Mouse (Mus musculus) kidney, embryonic 14.5 days (tissue): ENCODE data around the gene Pllp. TPM values are rescaled to one million over a fixed set of nuclear protein-coding genes. Genes with fewer than 3 reads are reported as not detected.

ENCODE experiments used
- ATAC-seq: fragments of 200-750 bp; cut with Nextera tagmentation; 2 replicates; pipeline ENCODE4 v1.8.0; 2017; ENCODE audit warnings: moderate number of reproducible peaks, mild to moderate bottlenecking, moderate TSS enrichment, moderate library complexity; ENCODE audit not compliant: low FRiP score, low TSS enrichment
- H3K27ac ChIP-seq: fragments of 300-500 bp; sonication (generic); 2 replicates; pipeline ENCODE4 v1.5.1; 2014; ENCODE audit warnings: low read depth, mild to moderate bottlenecking, low read length, moderate library complexity, mixed read lengths
- H3K27me3 ChIP-seq: fragments of 300-500 bp; sonication (generic); 2 replicates; pipeline ENCODE4 v1.6.1; 2014; ENCODE audit warnings: mild to moderate bottlenecking, low read length; ENCODE audit not compliant: control insufficient read depth, insufficient read depth
- H3K36me3 ChIP-seq: fragments of 300-500 bp; sonication (generic); 2 replicates; pipeline ENCODE4 v1.6.1; 2014; ENCODE audit warnings: low read length, mixed read lengths; ENCODE audit not compliant: control insufficient read depth, insufficient read depth
- H3K4me1 ChIP-seq: fragments of 300-500 bp; sonication (generic); 2 replicates; pipeline ENCODE4 v1.6.1; 2014; ENCODE audit warnings: low read length, mixed read lengths; ENCODE audit not compliant: control insufficient read depth, insufficient read depth
- H3K4me2 ChIP-seq: fragments of 300-500 bp; sonication (generic); replicated peaks from 2 replicates; pipeline ENCODE4 v1.6.1; 2014; ENCODE audit warnings: low read depth, mild to moderate bottlenecking, low read length
- H3K4me3 ChIP-seq: fragments of 300-500 bp; sonication (generic); 2 replicates; pipeline ENCODE4 v1.5.1; 2014; ENCODE audit warnings: mild to moderate bottlenecking, low read length
- H3K9ac ChIP-seq: fragments of 300-500 bp; sonication (generic); 2 replicates; pipeline ENCODE4 v1.6.1; 2014; ENCODE audit warnings: low read depth, mild to moderate bottlenecking, low read length, moderate library complexity
- H3K9me3 ChIP-seq: fragments of 300-500 bp; sonication (generic); 2 replicates; pipeline ENCODE4 v1.6.1; 2016; ENCODE audit warnings: low read length; ENCODE audit not compliant: control insufficient read depth
- WGBS: fragments of 180-500 bp; shearing (Covaris S2); extraction: QIAGEN DNeasy Blood & Tissue Kit; methylation state at CpG from one replicate; pipeline ENCODE4 v1.1.7; 2014; 5-methylcytosine and 5-hydroxymethylcytosine counted together
- polyA plus RNA-seq: library from polyadenylated mRNA; unstranded; fragments of >200 nt; fragmentation: Nextera tagmentation; extraction: Ambion mirVana; gene quantifications from 2 replicates; pipeline ENCODE4 v1.2.1, GENCODE M21; 2014

Gene Pllp
- polyA plus RNA-seq, 1 experiment from 2014 or later = 19.3 TPM

- no peak overlapping the region for H3K9ac ChIP-seq
- no peaks in the 10 kb centered on the region for H3K9me3 ChIP-seq
- no peaks in the 10 kb centered on the region for H3K27me3 ChIP-seq
- no peak overlapping the region for H3K4me2 ChIP-seq
- no peaks in the 10 kb centered on the region for H3K36me3 ChIP-seq
- H3K27ac ChIP-seq = no peak overlapping the region
- ATAC-seq = no peak
- H3K4me3 ChIP-seq = no peak overlapping the region
- H3K4me1 ChIP-seq = no peaks in the 10 kb centered on the region
- WGBS = 47% methylated on average over 5 of the region's 5 CpGs
Measured at GRCm38 (mm10) chr8:94733821-94734465, 37.9 kb upstream of the Pllp start.

DNA sequence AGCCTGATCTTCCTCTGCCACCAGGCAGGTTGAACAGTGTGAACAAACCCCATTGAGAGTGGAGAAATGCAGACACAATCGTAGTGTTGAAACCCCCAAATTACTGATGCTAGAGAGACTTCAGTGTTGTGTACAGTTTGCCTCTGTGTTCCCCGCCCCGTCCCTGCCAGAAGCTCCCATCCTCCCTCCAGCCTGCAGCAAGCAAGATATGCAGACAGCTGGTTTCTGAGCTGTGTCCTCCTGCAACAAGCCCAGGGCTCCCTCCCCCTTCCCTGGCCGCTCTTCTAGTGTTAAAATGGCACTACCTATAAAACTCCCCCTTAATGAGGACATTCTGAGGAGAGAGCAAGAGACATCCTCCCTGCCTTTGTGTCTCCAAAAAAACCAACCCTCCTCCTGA, 33.2 kb upstream of the Pllp start:
- Histone ChIP-seq H3K27me3 (no peaks in the 10 kb centered on the region), H3K4me3 (no peak overlapping the region), H3K9ac (no peak overlapping the region), H3K4me1 (no peaks in the 10 kb centered on the region), H3K36me3 (no peaks in the 10 kb centered on the region), H3K9me3 (no peaks in the 10 kb centered on the region), H3K27ac (no peak overlapping the region), H3K4me2 (no peak overlapping the region)
- ATAC-seq = no peak
- WGBS = 34% methylated on average over 4 of the region's 4 CpGs

GRCm38 (mm10) chr8:94725998-94726397, 29.9 kb upstream of the Pllp start:
- ATAC-seq = no peak
- H3K4me3 ChIP-seq = no peak overlapping the region
- no peaks in the 10 kb centered on the region for H3K36me3 ChIP-seq

GRCm38 (mm10) chr8:94716841-94717240, 20.8 kb upstream of the Pllp start:
- no peaks in the 10 kb centered on the region for H3K9me3 ChIP-seq
- no peaks in the 10 kb centered on the region for H3K27me3 ChIP-seq
- WGBS = 66% methylated on average over 1 of the region's 1 CpGs
- H3K9ac ChIP-seq = no peak overlapping the region
- H3K27ac ChIP-seq = no peak overlapping the region
- no peak for ATAC-seq
- no peaks in the 10 kb centered on the region for H3K36me3 ChIP-seq
- no peak overlapping the region for H3K4me2 ChIP-seq
- H3K4me3 ChIP-seq = no peak overlapping the region
- H3K4me1 ChIP-seq = no peaks in the 10 kb centered on the region

More at GRCm38 (mm10) chr8:94725998-94726397, 29.9 kb upstream of the Pllp start:
- Histone ChIP-seq H3K27ac (no peak overlapping the region), H3K4me1 (no peaks in the 10 kb centered on the region), H3K9ac (no peak overlapping the region), H3K27me3 (no peaks in the 10 kb centered on the region), H3K9me3 (no peaks in the 10 kb centered on the region), H3K4me2 (no peak overlapping the region)
- 84% methylated on average over 5 of the region's 5 CpGs for WGBS

DNA sequence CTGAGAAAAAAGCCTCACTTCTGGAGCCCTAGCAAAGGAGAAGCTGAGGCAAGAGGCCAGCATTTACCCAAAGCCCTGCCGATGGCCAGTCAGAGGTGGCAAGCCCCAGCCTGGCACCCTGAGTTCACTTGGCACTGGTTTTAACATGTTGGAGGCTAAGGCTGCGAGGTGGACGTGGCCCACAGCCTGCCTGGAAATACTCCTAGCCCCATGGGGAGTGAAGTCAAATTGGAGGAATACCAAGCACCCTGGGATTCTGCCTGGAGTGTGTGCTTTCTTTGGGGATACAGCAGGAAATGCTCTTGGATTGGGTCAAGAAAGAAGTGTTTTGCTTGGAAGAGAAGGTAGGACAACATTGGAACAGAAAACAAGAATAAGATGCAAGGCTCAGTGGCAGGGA, 19.8 kb upstream of the Pllp start:
- Histone ChIP-seq H3K36me3 (no peaks in the 10 kb centered on the region), H3K4me3 (no peak overlapping the region), H3K4me2 (no peak overlapping the region), H3K9ac (no peak overlapping the region), H3K27me3 (no peaks in the 10 kb centered on the region), H3K9me3 (no peaks in the 10 kb centered on the region), H3K4me1 (no peaks in the 10 kb centered on the region), H3K27ac (no peak overlapping the region)
- ATAC-seq = no peak
- 87% methylated on average over 3 of the region's 3 CpGs for whole genome bisulfite sequencing

DNA sequence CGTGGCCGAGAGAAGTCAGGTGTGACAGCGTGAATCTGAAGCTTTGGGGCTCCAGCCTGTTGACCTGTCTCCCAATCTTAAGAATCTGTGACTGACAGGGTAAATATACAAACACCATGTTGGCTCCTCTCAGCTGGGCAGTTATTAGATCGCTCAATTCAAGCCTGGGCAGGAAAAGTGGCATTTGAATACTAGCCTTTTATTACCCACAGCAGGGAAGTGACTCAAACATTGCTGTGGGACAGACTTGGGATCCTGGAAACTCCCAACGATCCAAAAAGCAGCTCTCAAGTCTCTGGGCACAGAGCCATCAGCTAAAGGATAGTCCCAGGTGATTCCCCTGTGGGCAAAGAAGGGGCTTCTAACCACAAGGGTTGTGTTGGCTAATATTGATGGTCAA, 18.5 kb upstream of the Pllp start:
- Histone ChIP-seq H3K9me3 (no peaks in the 10 kb centered on the region), H3K4me3 (no peak overlapping the region), H3K9ac (no peak overlapping the region), H3K4me1 (no peaks in the 10 kb centered on the region), H3K27ac (no peak overlapping the region), H3K4me2 (no peak overlapping the region), H3K36me3 (no peaks in the 10 kb centered on the region), H3K27me3 (no peaks in the 10 kb centered on the region)
- WGBS = 63% methylated on average over 5 of the region's 5 CpGs
- ATAC-seq = no peak

GRCm38 (mm10) chr8:94711160-94711718, 15.2 kb upstream of the Pllp start:
- 64% methylated on average over 5 of the region's 5 CpGs for WGBS
- Histone ChIP-seq H3K36me3 (no peaks in the 10 kb centered on the region), H3K9ac (no peak overlapping the region), H3K4me2 (no peak overlapping the region), H3K4me3 (no peak overlapping the region), H3K27me3 (no peaks in the 10 kb centered on the region), H3K27ac (no peak overlapping the region), H3K4me1 (no peaks in the 10 kb centered on the region), H3K9me3 (no peaks in the 10 kb centered on the region)
- no peak for ATAC-seq

GRCm38 (mm10) chr8:94710336-94710735, 14.3 kb upstream of the Pllp start:
- Histone ChIP-seq H3K27ac (no peak overlapping the region), H3K9me3 (no peaks in the 10 kb centered on the region), H3K36me3 (no peaks in the 10 kb centered on the region), H3K4me1 (no peaks in the 10 kb centered on the region), H3K4me3 (no peak overlapping the region), H3K4me2 (no peak overlapping the region), H3K9ac (no peak overlapping the region), H3K27me3 (no peaks in the 10 kb centered on the region)
- ATAC-seq = no peak
- 71% methylated on average over 8 of the region's 8 CpGs for whole genome bisulfite sequencing

DNA sequence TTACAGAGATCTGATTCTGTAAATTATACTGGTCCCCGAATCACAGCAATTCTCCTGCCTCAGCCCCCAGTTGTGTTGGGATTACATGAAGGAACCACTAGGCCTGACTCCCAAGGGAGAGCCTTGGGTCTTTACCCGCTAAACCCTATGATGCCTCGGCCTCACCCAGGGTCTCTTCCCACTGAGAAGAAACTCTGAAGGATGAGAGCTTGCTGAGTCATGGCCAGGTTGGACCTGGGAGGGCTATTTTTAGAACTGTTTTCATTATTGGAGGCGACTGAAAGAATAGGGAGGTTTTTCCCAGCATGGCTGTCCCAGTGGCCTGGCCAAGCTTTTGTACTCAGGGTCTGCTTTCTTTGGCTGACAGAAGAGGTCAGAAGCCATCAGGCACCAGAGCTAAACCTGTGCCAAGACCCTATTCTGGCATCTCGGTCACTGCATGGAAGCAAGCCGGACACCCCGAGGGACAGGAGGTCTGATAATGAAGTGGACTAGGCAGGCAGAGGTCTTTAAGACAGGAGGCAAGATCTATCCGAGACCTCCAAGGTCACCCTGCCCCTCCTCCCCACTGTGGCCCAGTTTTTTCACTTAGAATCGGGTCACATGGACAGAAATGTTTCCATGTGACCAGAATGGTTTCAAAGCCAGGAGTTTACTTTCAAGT, 10.8 kb upstream of the Pllp start:
- no peak for ATAC-seq
- Histone ChIP-seq H3K4me1 (no peaks in the 10 kb centered on the region), H3K36me3 (no peaks in the 10 kb centered on the region), H3K4me3 (no peak overlapping the region), H3K27ac (no peak overlapping the region), H3K4me2 (no peak overlapping the region), H3K9me3 (no peaks in the 10 kb centered on the region), H3K27me3 (no peaks in the 10 kb centered on the region), H3K9ac (no peak overlapping the region)
- WGBS = 70% methylated on average over 9 of the region's 9 CpGs
